Mouse (Mus musculus) gastrocnemius, adult 8-10 months (tissue): ENCODE measurements around the gene Cltc. TPM values are rescaled to one million over a fixed set of nuclear protein-coding genes. Genes with fewer than 3 reads are reported as not detected.

Experiments
- DNase-seq, 2 experiments: peaks; one replicate each; pipeline ENCODE4 v3.0.0; 2022; ENCODE audit warnings: low spot score in 2 of 2
- total RNA-seq, 4 experiments: library from RNA; stranded (reverse); gene quantifications; 2 replicates each; pipeline ENCODE4 v1.2.4; 2022

The Cltc gene
- total RNA-seq, 4 experiments from 2014 or later, result 106 to 149 (median 123) TPM

DNA sequence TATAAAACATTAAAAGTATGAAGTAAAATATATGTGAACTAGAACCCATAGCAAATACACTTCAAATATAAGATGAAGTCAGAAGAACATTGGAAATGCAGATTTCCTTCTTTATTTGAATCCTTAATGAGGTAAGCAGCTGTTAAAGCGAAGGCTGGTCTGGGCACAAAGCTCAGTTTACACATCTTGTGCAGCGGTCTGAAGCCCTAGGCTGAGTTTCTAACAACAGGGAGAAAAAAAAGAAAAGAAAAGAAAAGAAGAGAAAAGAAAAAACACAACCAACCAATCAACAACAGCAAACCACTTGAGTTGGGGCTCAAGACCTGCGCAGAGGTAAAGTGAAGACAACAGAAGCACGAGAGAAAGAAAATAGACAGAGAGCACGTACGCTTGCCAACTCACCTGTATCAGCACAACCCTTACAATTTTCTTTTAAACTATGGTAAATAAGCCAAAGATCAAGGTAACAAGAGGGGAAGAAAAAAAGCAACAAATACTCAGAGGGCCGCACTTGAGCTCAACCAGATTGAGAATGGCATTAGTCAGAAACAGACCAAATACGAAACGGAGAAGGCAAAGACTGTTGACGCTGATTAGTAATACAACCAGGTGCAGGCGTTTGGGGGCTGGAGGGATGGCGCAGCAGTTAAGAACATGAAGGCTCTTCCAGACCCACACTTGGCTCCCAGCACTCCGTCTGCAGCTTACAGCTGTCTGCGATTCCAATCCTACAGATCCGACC lies 109.5 kb downstream of the Cltc start:
- DNase-seq, result no peak

- DNase-seq, result no peak
These were observed 110.4 kb downstream of the Cltc start for GRCm38 (mm10) chr11:86646885-86647459.

DNA sequence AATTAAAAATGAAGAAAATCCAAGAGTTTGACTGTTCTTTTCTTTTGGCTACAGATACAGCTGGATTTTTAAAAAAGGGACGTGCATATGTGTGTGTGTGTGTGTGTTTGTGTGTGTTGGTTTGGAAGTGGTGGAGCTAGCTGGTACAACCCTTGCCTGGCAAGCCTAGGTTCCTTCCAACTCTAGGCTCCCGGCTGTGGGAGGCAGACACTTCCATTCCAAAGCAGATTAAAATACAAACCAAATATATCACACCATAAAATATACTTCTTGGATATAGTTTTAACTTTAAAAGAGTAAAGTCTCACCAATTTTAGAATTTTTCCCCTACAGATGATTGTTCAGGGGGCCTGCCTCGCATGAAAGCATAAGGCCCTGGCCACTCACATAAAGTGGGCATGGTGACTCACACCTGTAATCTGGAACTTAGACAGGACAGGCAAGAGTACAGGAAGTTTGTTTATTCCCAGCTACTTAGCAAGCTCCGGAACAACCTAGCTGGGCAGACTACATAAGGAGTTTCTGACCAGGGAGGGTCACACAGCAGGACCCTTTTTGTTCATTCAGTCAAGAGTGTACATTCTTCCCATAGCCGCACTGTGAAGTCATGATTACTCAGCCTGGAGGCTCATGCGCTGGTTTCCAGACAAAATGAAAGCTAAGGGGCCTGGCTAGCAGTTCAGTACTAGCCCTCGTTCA lies 111.1 kb downstream of the Cltc start:
- no peak for DNase-seq

- no peak for DNase-seq
These were observed 112.8 kb downstream of the Cltc start for GRCm38 (mm10) chr11:86644553-86644952.

Other genes with a start within 250 kb of the Cltc start
- gene Rps6kb1, start 212.8 kb downstream of the Cltc start, total RNA-seq, result 10 to 100 TPM; 17.3 to 27.4 (median 20.1) TPM
- 1 to 10 TPM; 6.3 to 7.1 (median 6.7) TPM for gene Tubd1, start 212.6 kb downstream of the Cltc start, total RNA-seq
- gene Vmp1, start 73.7 kb downstream of the Cltc start, total RNA-seq, result 100 to 1,000 TPM in 1 of 4 experiments, 10 to 100 TPM in 3; 79.1 to 112 (median 82.8) TPM
- 1 to 10 TPM; 5.9 to 7.0 (median 6.3) TPM for gene Ptrh2, start 73.6 kb downstream of the Cltc start, total RNA-seq
- gene Dhx40, start 50.2 kb upstream of the Cltc start, total RNA-seq, result 10 to 100 TPM; 11.7 to 15.0 (median 14.1) TPM
- gene Ypel2, start 236.1 kb upstream of the Cltc start, total RNA-seq, result 1 to 10 TPM; 4.5 to 6.8 (median 4.9) TPM